Mouse (Mus musculus) MEL (cell line): ENCODE data around the gene Gm20388. TPM values are rescaled to one million over a fixed set of nuclear protein-coding genes. Genes with fewer than 3 reads are reported as not detected.

Experiments used
- DNase-seq: peaks from one replicate; pipeline ENCODE4 v3.0.0; 2011; ENCODE audit warnings: low read depth, low spot score
- H3K27ac ChIP-seq: 2 replicates; pipeline ENCODE4 v1.5.1; 2012; ENCODE audit warnings: low read depth, mild to moderate bottlenecking, control low read depth, low read length, moderate library complexity; ENCODE audit not compliant: control insufficient read depth
- H3K27me3 ChIP-seq, 2 experiments: fragments of 150-350 bp in 1 of 2; sonication (generic) in 1 of 2; 2 replicates each; pipeline ENCODE4 v1.6.1; 2012; ENCODE audit warnings: low read length in 2 of 2, mild to moderate bottlenecking in 2 of 2, improper control_type of control experiment in 1 of 2, moderate library complexity in 1 of 2; ENCODE audit not compliant: insufficient read depth in 2 of 2, control insufficient read depth in 1 of 2
- H3K36me3 ChIP-seq, 2 experiments: 2 replicates each; pipeline ENCODE4 v1.6.1; 2012 to 2014; ENCODE audit warnings: low read length in 2 of 2, improper control_type of control experiment in 1 of 2, inconsistent platforms in 1 of 2, mild to moderate bottlenecking in 1 of 2; ENCODE audit not compliant: insufficient read depth in 2 of 2, control insufficient read depth in 1 of 2
- H3K4me1 ChIP-seq, 2 experiments: fragments of 150-350 bp in 1 of 2; sonication (generic) in 1 of 2; 2 replicates each; pipeline ENCODE4 v1.6.1; 2012; ENCODE audit warnings: low read length in 2 of 2, improper control_type of control experiment in 1 of 2, mild to moderate bottlenecking in 1 of 2; ENCODE audit not compliant: insufficient read depth in 2 of 2, control insufficient read depth in 1 of 2
- H3K4me3 ChIP-seq, 2 experiments: fragments of 150-350 bp in 1 of 2; sonication (generic) in 1 of 2; 2 replicates each; pipeline ENCODE4 v1.5.1; 2012; ENCODE audit warnings: low read depth in 2 of 2, low read length in 2 of 2, mild to moderate bottlenecking in 2 of 2, moderate library complexity in 2 of 2, control low read depth in 1 of 2, improper control_type of control experiment in 1 of 2; ENCODE audit not compliant: control insufficient read depth in 1 of 2, insufficient read depth in 1 of 2
- H3K79me2 ChIP-seq: 2 replicates; pipeline ENCODE4 v1.6.1; 2012; ENCODE audit warnings: mild to moderate bottlenecking, low read length, moderate library complexity; ENCODE audit not compliant: control insufficient read depth, poor library complexity, insufficient read depth
- H3K9ac ChIP-seq: 2 replicates; pipeline ENCODE4 v1.6.1; 2012; ENCODE audit warnings: low read depth, mild to moderate bottlenecking, control low read depth, low read length, moderate library complexity; ENCODE audit not compliant: control insufficient read depth, poor library complexity, severe bottlenecking
- H3K9me3 ChIP-seq: fragments of 150-350 bp; sonication (generic); replicated peaks from 2 replicates; pipeline ENCODE4 v1.6.1; 2012; ENCODE audit warnings: mild to moderate bottlenecking, low read length, improper control_type of control experiment, moderate library complexity; ENCODE audit not compliant: insufficient read depth
- BHLHE40 ChIP-seq: IDR thresholded peaks from 2 replicates; pipeline ENCODE4 v1.6.1; 2012; ENCODE audit warnings: low read depth, mild to moderate bottlenecking, inconsistent platforms, low read length, improper control_type of control experiment, borderline replicate concordance
- CHD2 ChIP-seq: IDR thresholded peaks from 2 replicates; pipeline ENCODE4 v1.6.1; 2011; ENCODE audit warnings: low read length, improper control_type of control experiment
- ELF1 ChIP-seq: IDR thresholded peaks from 2 replicates; pipeline ENCODE4 v1.6.1; 2014; ENCODE audit warnings: low read depth, mild to moderate bottlenecking, inconsistent platforms, low read length, improper control_type of control experiment, moderate library complexity
- EP300 ChIP-seq, 2 experiments: IDR thresholded peaks; 2 replicates each; pipeline ENCODE4 v1.6.1; 2011; ENCODE audit warnings: improper control_type of control experiment in 2 of 2, low read length in 2 of 2, low read depth in 1 of 2, mild to moderate bottlenecking in 1 of 2
- ETS1 ChIP-seq: IDR thresholded peaks from 2 replicates; pipeline ENCODE4 v1.6.1; 2012; ENCODE audit warnings: low read depth, mild to moderate bottlenecking, inconsistent platforms, low read length, improper control_type of control experiment, moderate library complexity
- GATA1 ChIP-seq: IDR thresholded peaks from 2 replicates; pipeline ENCODE4 v1.6.1; 2011; ENCODE audit warnings: low read depth, low read length, improper control_type of control experiment
- HCFC1 ChIP-seq: IDR thresholded peaks from 2 replicates; pipeline ENCODE4 v1.6.1; 2012; ENCODE audit warnings: low read depth, mild to moderate bottlenecking, inconsistent platforms, low read length, improper control_type of control experiment, moderate library complexity
- JUND ChIP-seq: IDR thresholded peaks from 2 replicates; pipeline ENCODE4 v1.6.1; 2011; ENCODE audit warnings: low read depth, mild to moderate bottlenecking, improper control_type of control experiment, low read length
- KAT2A ChIP-seq: conservative IDR thresholded peaks from 2 replicates; pipeline ENCODE4 v1.6.1; 2012; ENCODE audit warnings: low read depth, low read length, improper control_type of control experiment, inconsistent platforms
- MAFK ChIP-seq: IDR thresholded peaks from 2 replicates; pipeline ENCODE4 v1.6.1; 2011; ENCODE audit warnings: low read depth, mild to moderate bottlenecking, low read length, improper control_type of control experiment, borderline replicate concordance
- MAZ ChIP-seq: IDR thresholded peaks from 2 replicates; pipeline ENCODE4 v1.6.1; 2012; ENCODE audit warnings: low read depth, mild to moderate bottlenecking, inconsistent platforms, low read length, improper control_type of control experiment
- MEF2A ChIP-seq: IDR thresholded peaks from 2 replicates; pipeline ENCODE4 v1.6.1; 2014; ENCODE audit warnings: low read depth, mild to moderate bottlenecking, inconsistent platforms, low read length, improper control_type of control experiment; ENCODE audit not compliant: poor library complexity, insufficient replicate concordance, severe bottlenecking; ENCODE audit errors: extremely low read depth
- MXI1 ChIP-seq: IDR thresholded peaks from 2 replicates; pipeline ENCODE4 v1.6.1; 2011; ENCODE audit warnings: mild to moderate bottlenecking, low read depth, low read length, improper control_type of control experiment
- MYB ChIP-seq: IDR thresholded peaks from 2 replicates; pipeline ENCODE4 v1.6.1; 2011; ENCODE audit warnings: mild to moderate bottlenecking, low read depth, low read length, improper control_type of control experiment
- MYC ChIP-seq: IDR thresholded peaks from 2 replicates; pipeline ENCODE4 v1.6.1; 2011; ENCODE audit warnings: low read depth, mild to moderate bottlenecking, low read length, improper control_type of control experiment, moderate library complexity
- NELFE ChIP-seq: IDR thresholded peaks from 2 replicates; pipeline ENCODE4 v1.6.1; 2011; ENCODE audit warnings: low read depth, low read length, improper control_type of control experiment
- NRF1 ChIP-seq: IDR thresholded peaks from 2 replicates; pipeline ENCODE4 v1.6.1; 2014; ENCODE audit warnings: low read depth, mild to moderate bottlenecking, inconsistent platforms, low read length, improper control_type of control experiment, moderate library complexity; ENCODE audit not compliant: poor library complexity, insufficient read depth, severe bottlenecking
- POLR2A ChIP-seq, 2 experiments: IDR thresholded peaks; 2 replicates each; pipeline ENCODE4 v1.6.1; 2011 to 2012; ENCODE audit warnings: low read length in 2 of 2, mild to moderate bottlenecking in 2 of 2, control low read depth in 1 of 2, improper control_type of control experiment in 1 of 2, low read depth in 1 of 2, moderate library complexity in 1 of 2; ENCODE audit not compliant: control insufficient read depth in 1 of 2, insufficient read depth in 1 of 2, poor library complexity in 1 of 2
- RAD21 ChIP-seq: IDR thresholded peaks from 2 replicates; pipeline ENCODE4 v1.6.1; 2011; ENCODE audit warnings: mild to moderate bottlenecking, low read depth, low read length, improper control_type of control experiment
- RCOR1 ChIP-seq: IDR thresholded peaks from 2 replicates; pipeline ENCODE4 v1.6.1; 2012; ENCODE audit warnings: low read depth, mild to moderate bottlenecking, inconsistent platforms, low read length, improper control_type of control experiment
- SMC3 ChIP-seq: IDR thresholded peaks from 2 replicates; pipeline ENCODE4 v1.6.1; 2011; ENCODE audit warnings: low read depth, low read length, improper control_type of control experiment
- TAL1 ChIP-seq: IDR thresholded peaks from 2 replicates; pipeline ENCODE4 v1.6.1; 2012; ENCODE audit warnings: mild to moderate bottlenecking, inconsistent platforms, low read length, moderate library complexity, mixed read lengths
- TCF12 ChIP-seq: IDR thresholded peaks from 2 replicates; pipeline ENCODE4 v1.6.1; 2014; ENCODE audit warnings: low read depth, mild to moderate bottlenecking, inconsistent platforms, low read length, improper control_type of control experiment, moderate library complexity
- UBTF ChIP-seq: IDR thresholded peaks from 2 replicates; pipeline ENCODE4 v1.6.1; 2012; ENCODE audit warnings: low read depth, mild to moderate bottlenecking, inconsistent platforms, low read length, improper control_type of control experiment, moderate library complexity, borderline replicate concordance; ENCODE audit not compliant: insufficient read depth
- USF2 ChIP-seq, 2 experiments: IDR thresholded peaks; 2 replicates each; pipeline ENCODE4 v1.6.1; 2011 to 2012; ENCODE audit warnings: improper control_type of control experiment in 2 of 2, low read length in 2 of 2, borderline replicate concordance in 1 of 2, inconsistent platforms in 1 of 2, low read depth in 1 of 2, mild to moderate bottlenecking in 1 of 2; ENCODE audit not compliant: insufficient read depth in 1 of 2
- ZC3H11A ChIP-seq: IDR thresholded peaks from 2 replicates; pipeline ENCODE4 v1.6.1; 2012; ENCODE audit warnings: low read depth, mild to moderate bottlenecking, inconsistent platforms, low read length, improper control_type of control experiment
- ZKSCAN1 ChIP-seq: IDR thresholded peaks from 2 replicates; pipeline ENCODE4 v1.6.1; 2012; ENCODE audit warnings: low read depth, mild to moderate bottlenecking, inconsistent platforms, low read length, improper control_type of control experiment, moderate library complexity
- ZNF384 ChIP-seq: IDR thresholded peaks from 2 replicates; pipeline ENCODE4 v1.6.1; 2012; ENCODE audit warnings: low read depth, mild to moderate bottlenecking, inconsistent platforms, low read length, improper control_type of control experiment
- polyA plus RNA-seq, 2 experiments: library from polyadenylated mRNA; stranded (reverse) in 1 of 2; unstranded in 1 of 2; fragments of >175 nt in 1 of 2; fragments of >200 nt in 1 of 2; gene quantifications; 2 replicates each; pipeline versions ENCODE4 v1.2.1 to v1.2.4; 2012; ENCODE audit warnings: low replicate concordance in 2 of 2, low read depth in 1 of 2; ENCODE audit not compliant: insufficient read length in 2 of 2, insufficient read depth in 1 of 2, missing spikeins in 1 of 2
- total RNA-seq: library from RNA; depleted of rRNA; stranded (reverse); fragments of 300-350 nt; gene quantifications from 2 replicates; pipeline ENCODE4 v1.2.3, GENCODE M21; 2012

The Gm20388 gene
- total and polyA plus RNA-seq, 3 experiments: 11.1 to 17.8 TPM; not detected in 1

- Histone ChIP-seq H3K27ac (peak overlapping the region; percentile 91), H3K36me3 (peaks cover 0 to 35% of the 10 kb centered on the region in 2 experiments; a peak in 2 of 4 replicates), H3K79me2 (no peaks in the 10 kb centered on the region; the same call in 1 of the 2 replicates), H3K4me1 (peaks cover 14 to 49% of the 10 kb centered on the region in 2 experiments), H3K4me3 (peak overlapping the region in 1 of 2 experiments; percentile 10; a peak in 2 of 4 replicates), H3K27me3 (no peaks in the 10 kb centered on the region), H3K9me3 (no peaks in the 10 kb centered on the region), H3K9ac (peak overlapping the region; percentile 54)
- DNase-seq: no peak
- no peak for TF ChIP-seq USF2 (IDR thresholded peaks at IDR 0.05; ENCODE audit: borderline replicate concordance in 1 of 2, insufficient read depth in 1 of 2, low read depth in 1 of 2, low read length in 2 of 2)
- no peak for TF ChIP-seq JUND
- TF ChIP-seq UBTF: no peak
- no peak for TF ChIP-seq NELFE
- no peak for TF ChIP-seq MAZ
- TF ChIP-seq CHD2: no peak; the same call in 1 of the 2 replicates
- TF ChIP-seq EP300 (IDR thresholded peaks at IDR 0.05; ENCODE audit: low read depth in 1 of 2, low read length in 2 of 2): peak in 1 of 2 experiments; percentile 55; a peak in 1 of 4 replicates
- peak; percentile 75 for TF ChIP-seq TAL1
- no peak for TF ChIP-seq BHLHE40
- TF ChIP-seq HCFC1: no peak
- TF ChIP-seq ETS1: peak; percentile 65; the same call in 1 of the 2 replicates
- 0 out of 2 replicates have a peak, but pooled peaks have one; percentile 6 for TF ChIP-seq KAT2A
- 0 out of 2 replicates have a peak, but pooled peaks have one; percentile 41 for TF ChIP-seq RCOR1
- TF ChIP-seq SMC3: 0 out of 2 replicates have a peak, but pooled peaks have one; percentile 0
- no peak for TF ChIP-seq MYC
- TF ChIP-seq ELF1: no peak; the same call in 1 of the 2 replicates
Observed at GRCm38 (mm10) chr8:122711480-122711879, 2800.8 kb downstream of the Gm20388 start.

GRCm38 (mm10) chr8:122711891-122712365 lies 2801.3 kb downstream of the Gm20388 start:
- DNase-seq: peak; percentile 97
- peaks cover 14 to 49% of the 10 kb centered on the region in 2 experiments for H3K4me1 ChIP-seq
- H3K9ac ChIP-seq: peak overlapping the region; percentile 69
- H3K36me3 ChIP-seq: peaks cover 0 to 35% of the 10 kb centered on the region in 2 experiments; a peak in 2 of 4 replicates
- H3K4me3 ChIP-seq: peak overlapping the region; percentile 8 to 34
- H3K79me2 ChIP-seq: no peaks in the 10 kb centered on the region; the same call in 1 of the 2 replicates
- no peaks in the 10 kb centered on the region for H3K9me3 ChIP-seq
- no peaks in the 10 kb centered on the region for H3K27me3 ChIP-seq
- peak overlapping the region; percentile 97 for H3K27ac ChIP-seq
- TF ChIP-seq MYB: peak; percentile 93
- TF ChIP-seq GATA1: peak; percentile 92
- no peak for TF ChIP-seq JUND
- TF ChIP-seq USF2 (IDR thresholded peaks at IDR 0.05; ENCODE audit: borderline replicate concordance in 1 of 2, insufficient read depth in 1 of 2, low read depth in 1 of 2, low read length in 2 of 2): no peak
- TF ChIP-seq RAD21: no peak; the same call in 1 of the 2 replicates
- TF ChIP-seq ZC3H11A: no peak
- peak; percentile 97 for TF ChIP-seq TCF12
- peak; percentile 95 for TF ChIP-seq ETS1
- peak; percentile 65 for TF ChIP-seq NELFE
- 0 out of 2 replicates have a peak, but pooled peaks have one; percentile 41 for TF ChIP-seq MEF2A
- TF ChIP-seq EP300 (IDR thresholded peaks at IDR 0.05; ENCODE audit: low read depth in 1 of 2, low read length in 2 of 2): peak; percentile 92 to 99
- TF ChIP-seq MXI1: peak; percentile 50
- TF ChIP-seq POLR2A (IDR thresholded peaks at IDR 0.05; ENCODE audit: control insufficient read depth in 1 of 2, insufficient read depth in 1 of 2, low read depth in 1 of 2, low read length in 2 of 2, poor library complexity in 1 of 2): peak; percentile 71 to 93
- peak; percentile 97 for TF ChIP-seq MAZ
- no peak for TF ChIP-seq NRF1
- peak; percentile 74 for TF ChIP-seq MYC
- TF ChIP-seq ZNF384: no peak
- TF ChIP-seq ZKSCAN1: no peak
- no peak for TF ChIP-seq MAFK
- no peak for TF ChIP-seq SMC3
